Mouse (Mus musculus) layer of hippocampus, adult 9-11 months (tissue): ENCODE results near the gene Serpinb9e.
"Not testable (repeated sequence)": the region's sequence is repeated elsewhere in the genome, so short reads cannot be mapped to it uniquely, and the experiment has no call there.

ENCODE experiments used
- DNase-seq: peaks from one replicate; pipeline ENCODE4 v3.0.0; 2022

Gene Serpinb9e

GRCm38 (mm10) chr13:33249312-33249711 is at the start of gene Serpinb9e:
Gene Serpinb9e, plus strand, starts transcription at chr13:33249612.
- DNase-seq: not testable (repeated sequence)

- DNase-seq: no peak
Measured at GRCm38 (mm10) chr13:33199740-33200139, 49.7 kb upstream of the Serpinb9e start.

GRCm38 (mm10) chr13:33308631-33309030 is 59.2 kb downstream of the Serpinb9e start:
- not testable (repeated sequence) for DNase-seq
